Mouse (Mus musculus) bone marrow, adult 2 months (tissue): ENCODE measurements at regions not wholly inside any gene's neighbourhood (a gene's known extent, or its start where the extent isn't known, plus 50 kb on each side); places are given as distances from the start of the nearest gene placed in this dataset.

Experiments used
- CTCF ChIP-seq: fragments of 200-500 bp; IDR thresholded peaks from 2 replicates; pipeline ENCODE4 v1.5.1; 2011; ENCODE audit warnings: low read length, control low read depth; ENCODE audit not compliant: control insufficient read depth, insufficient read depth
- POLR2A ChIP-seq: fragments of 200-500 bp; IDR thresholded peaks from 2 replicates; pipeline ENCODE4 v1.6.1; 2011; ENCODE audit warnings: low read depth, mild to moderate bottlenecking, control low read depth, low read length, borderline replicate concordance; ENCODE audit not compliant: control insufficient read depth

- TF ChIP-seq CTCF (no peak), POLR2A (no peak)
Observed at GRCm38 (mm10) chr15:31989093-31989492, 188.0 kb upstream of the Tas2r119 start.
